Mouse (Mus musculus) ES-E14 (cell line): ENCODE measurements around the gene Gm11639.

Experiments
- CHD2 ChIP-seq: IDR thresholded peaks from 2 replicates; pipeline ENCODE4 v1.6.1; 2014; ENCODE audit warnings: mild to moderate bottlenecking, low read depth, low read length, inconsistent platforms
- HCFC1 ChIP-seq: IDR thresholded peaks from 2 replicates; pipeline ENCODE4 v1.6.1; 2012; ENCODE audit warnings: low read length, inconsistent platforms, borderline replicate concordance; ENCODE audit not compliant: insufficient read depth
- MAFK ChIP-seq: IDR thresholded peaks from 2 replicates; pipeline ENCODE4 v1.6.1; 2014; ENCODE audit warnings: mild to moderate bottlenecking, low read depth, low read length, inconsistent platforms; ENCODE audit not compliant: insufficient read depth
- ZC3H11A ChIP-seq: IDR thresholded peaks from 2 replicates; pipeline ENCODE4 v1.6.1; 2012; ENCODE audit warnings: low read depth, mild to moderate bottlenecking, inconsistent platforms, low read length, borderline replicate concordance
- ZNF384 ChIP-seq: IDR thresholded peaks from 2 replicates; pipeline ENCODE4 v1.6.1; 2012; ENCODE audit warnings: low read depth, low read length, inconsistent platforms

DNA sequence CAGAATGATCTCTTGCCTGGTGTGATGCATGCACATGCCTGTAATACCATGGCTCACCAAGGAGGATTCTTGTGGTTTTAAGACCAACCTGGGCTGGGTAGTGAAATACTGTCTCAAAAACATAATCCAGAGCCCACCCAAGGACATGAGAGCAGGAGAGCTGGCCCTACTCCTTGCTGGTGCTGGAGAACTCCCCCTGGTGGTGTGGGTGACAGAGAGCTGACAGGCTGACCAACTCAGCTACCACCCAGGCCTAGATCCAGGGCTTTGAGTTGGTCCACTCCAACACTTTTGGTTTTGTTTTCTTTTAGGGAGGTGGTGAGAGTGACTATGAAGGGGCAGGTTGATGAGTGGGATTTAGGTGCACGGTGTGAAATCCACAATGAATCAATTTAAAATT lies 349.6 kb downstream of the Gm11639 start:
- no peak for TF ChIP-seq ZNF384
- no peak for TF ChIP-seq CHD2
- no peak for TF ChIP-seq MAFK
- TF ChIP-seq HCFC1: no peak
- TF ChIP-seq ZC3H11A: no peak
